Mouse (Mus musculus): ENCODE results near the gene Sell. TPM values are rescaled to one million over a fixed set of nuclear protein-coding genes. Genes with fewer than 3 reads are reported as not detected.
"Not testable (repeated sequence)": the region's sequence is repeated elsewhere in the genome, so short reads cannot be mapped to it uniquely, and the experiment has no call there.

The Sell gene
- polyA plus RNA-seq (2015; fragmentation: Nextera tagmentation; extraction: Ambion mirVana), result 2.9 and 3.4 TPM in 2 replicates

GRCm38 (mm10) chr1:164061925-164062324 lies at the start of gene Sell:
Sell (plus strand) TSS chr1:164061982.
- H3K9me3 ChIP-seq (ENCODE audit: low read length), result no peaks in the 10 kb centered on the region
- DNase-seq (ENCODE audit: low spot score), result no peak
- no peaks in the 10 kb centered on the region for H3K4me1 ChIP-seq (ENCODE audit: insufficient read depth, low read depth, low read length)
- no peak within 1 kb of the TSS for H3K9ac ChIP-seq (replicated peaks; ENCODE audit: low read depth)
- no peak for ATAC-seq
- H3K36me3 ChIP-seq (ENCODE audit: insufficient read depth, low read length), result no peaks in the 10 kb centered on the region
- H3K27ac ChIP-seq (ENCODE audit: low read length), result no peak within 1 kb of the TSS
- no peak within 1 kb of the TSS for H3K4me2 ChIP-seq (replicated peaks; ENCODE audit: low read depth, low read length)
- 74% methylated on average over 4 of the region's 4 CpGs for WGBS
- H3K4me3 ChIP-seq (ENCODE audit: low read depth, low read length), result no peak within 1 kb of the TSS
- no peaks in the 10 kb centered on the region for H3K27me3 ChIP-seq (replicated peaks; ENCODE audit: insufficient read depth, low read length)
- TF ChIP-seq CTCF (IDR thresholded peaks at IDR 0.05), result no peak
- TF ChIP-seq EP300 (IDR thresholded peaks at IDR 0.05), result no peak

DNA sequence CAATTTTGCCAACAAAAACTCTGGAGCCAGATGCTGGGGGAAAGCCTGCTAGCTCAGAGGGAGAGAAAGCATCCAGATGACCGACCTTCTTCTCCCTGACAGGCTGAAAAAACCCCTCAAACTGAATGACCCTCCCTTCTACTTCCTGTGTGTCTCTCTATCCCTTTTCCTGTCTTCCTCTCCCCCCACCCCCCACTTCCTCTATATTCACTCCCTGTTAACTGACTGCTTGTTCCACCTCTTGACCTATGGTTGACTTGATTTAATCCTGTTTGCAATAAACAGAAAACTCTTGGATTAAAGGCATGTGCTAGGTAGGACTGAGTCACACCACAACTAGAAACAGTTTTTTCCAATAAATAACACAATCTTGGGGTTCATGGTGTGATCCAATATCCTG lies 47.2 kb upstream of the Sell start:
- H3K36me3 ChIP-seq (ENCODE audit: insufficient read depth, low read length), result no peaks in the 10 kb centered on the region
- H3K4me2 ChIP-seq (replicated peaks; ENCODE audit: low read depth, low read length), result no peak overlapping the region
- no peaks in the 10 kb centered on the region for H3K27me3 ChIP-seq (replicated peaks; ENCODE audit: insufficient read depth, low read length)
- H3K4me3 ChIP-seq (ENCODE audit: low read depth, low read length), result no peak overlapping the region
- WGBS, result 33% methylated on average over 1 of the region's 1 CpGs
- ATAC-seq (no peak), DNase-seq (ENCODE audit: low spot score) (no peak)
- no peak overlapping the region for H3K9ac ChIP-seq (replicated peaks; ENCODE audit: low read depth)
- TF ChIP-seq CTCF (IDR thresholded peaks at IDR 0.05) (no peak), EP300 (IDR thresholded peaks at IDR 0.05) (no peak)
- no peaks in the 10 kb centered on the region for H3K4me1 ChIP-seq (ENCODE audit: insufficient read depth, low read depth, low read length)
- H3K9me3 ChIP-seq (ENCODE audit: low read length), result no peaks in the 10 kb centered on the region
- no peak overlapping the region for H3K27ac ChIP-seq (ENCODE audit: low read length)

DNA sequence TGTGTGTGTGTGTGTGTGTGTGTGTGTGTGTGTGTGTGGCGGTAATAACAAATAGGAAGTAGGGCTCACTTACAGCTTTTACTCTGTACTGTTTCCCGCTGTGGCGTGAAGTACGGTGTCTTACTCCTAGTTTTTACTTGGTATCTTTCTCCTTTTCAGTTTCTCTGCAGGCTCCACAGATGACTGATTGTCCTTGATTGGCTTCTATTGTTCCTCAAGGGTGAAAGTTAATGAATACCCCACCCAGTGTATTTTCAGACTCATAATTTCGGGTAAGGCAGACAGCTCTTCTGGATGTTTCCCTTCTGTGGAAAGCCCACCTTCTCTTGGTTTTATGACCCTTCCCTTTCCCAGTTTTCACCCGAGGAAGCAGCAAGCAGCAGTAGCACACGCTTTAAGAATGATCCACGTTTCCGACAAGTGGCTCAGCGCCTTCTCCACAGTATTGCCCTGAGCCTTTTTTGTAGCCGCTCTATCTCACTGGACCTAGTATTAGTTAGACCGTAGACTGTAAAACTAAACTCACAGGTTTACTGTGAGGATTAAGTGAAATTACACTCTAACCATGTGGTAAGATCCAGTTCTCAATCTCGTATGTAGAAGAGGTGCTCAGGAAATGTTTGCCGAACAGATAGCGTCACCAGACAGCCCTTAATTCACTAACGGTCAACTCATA lies 43.4 kb upstream of the Sell start:
- ATAC-seq (no peak), DNase-seq (ENCODE audit: low spot score) (no peak)
- Histone ChIP-seq H3K9me3 (ENCODE audit: low read length) (no peaks in the 10 kb centered on the region), H3K4me1 (ENCODE audit: insufficient read depth, low read depth, low read length) (no peaks in the 10 kb centered on the region), H3K4me3 (ENCODE audit: low read depth, low read length) (no peak overlapping the region), H3K36me3 (ENCODE audit: insufficient read depth, low read length) (no peaks in the 10 kb centered on the region), H3K4me2 (replicated peaks; ENCODE audit: low read depth, low read length) (no peak overlapping the region), H3K27ac (ENCODE audit: low read length) (no peak overlapping the region), H3K27me3 (replicated peaks; ENCODE audit: insufficient read depth, low read length) (no peaks in the 10 kb centered on the region), H3K9ac (replicated peaks; ENCODE audit: low read depth) (no peak overlapping the region)
- no peak for TF ChIP-seq CTCF (IDR thresholded peaks at IDR 0.05)
- no peak for TF ChIP-seq EP300 (IDR thresholded peaks at IDR 0.05)
- WGBS, result 76% methylated on average over 16 of the region's 16 CpGs

- ATAC-seq (no peak), DNase-seq (ENCODE audit: low spot score) (no peak)
- TF ChIP-seq CTCF (IDR thresholded peaks at IDR 0.05) (no peak), EP300 (IDR thresholded peaks at IDR 0.05) (no peak)
- H3K9me3 ChIP-seq (ENCODE audit: low read length), result no peaks in the 10 kb centered on the region
- 61% methylated on average over 6 of the region's 6 CpGs for WGBS
- no peak overlapping the region for H3K27ac ChIP-seq (ENCODE audit: low read length)
- H3K4me3 ChIP-seq (ENCODE audit: low read depth, low read length), result no peak overlapping the region
- no peak overlapping the region for H3K9ac ChIP-seq (replicated peaks; ENCODE audit: low read depth)
- H3K27me3 ChIP-seq (replicated peaks; ENCODE audit: insufficient read depth, low read length), result no peaks in the 10 kb centered on the region
- H3K36me3 ChIP-seq (ENCODE audit: insufficient read depth, low read length), result no peaks in the 10 kb centered on the region
- no peaks in the 10 kb centered on the region for H3K4me1 ChIP-seq (ENCODE audit: insufficient read depth, low read depth, low read length)
- H3K4me2 ChIP-seq (replicated peaks; ENCODE audit: low read depth, low read length), result no peak overlapping the region
Measured at GRCm38 (mm10) chr1:164019789-164020188, 42.0 kb upstream of the Sell start.

GRCm38 (mm10) chr1:164020746-164021145 lies 41.0 kb upstream of the Sell start:
- WGBS, result 89% methylated on average over 3 of the region's 3 CpGs

DNA sequence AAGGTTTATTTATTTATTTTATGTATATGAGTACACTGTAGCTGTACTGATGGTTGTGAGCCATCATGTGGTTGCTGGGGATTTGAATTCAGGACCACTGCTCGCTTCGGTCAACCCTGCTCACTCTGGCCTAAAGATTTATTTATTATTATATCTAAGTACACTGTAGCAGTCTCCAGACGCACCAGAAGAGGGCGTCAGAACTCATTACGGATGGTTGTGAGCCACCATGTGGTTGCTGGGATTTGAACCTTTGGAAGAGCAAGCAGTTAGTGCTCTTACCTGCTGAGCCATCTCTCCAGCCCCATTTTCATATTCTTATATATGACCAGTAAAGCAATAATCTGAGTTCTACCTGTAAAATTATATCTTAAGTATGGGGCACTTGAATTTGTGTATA lies 39.7 kb upstream of the Sell start:
- not testable (repeated sequence) for H3K36me3 ChIP-seq (ENCODE audit: insufficient read depth, low read length); H3K4me3 ChIP-seq (ENCODE audit: low read depth, low read length); H3K9ac ChIP-seq (replicated peaks; ENCODE audit: low read depth); H3K27ac ChIP-seq (ENCODE audit: low read length); H3K27me3 ChIP-seq (replicated peaks; ENCODE audit: insufficient read depth, low read length); H3K4me1 ChIP-seq (ENCODE audit: insufficient read depth, low read depth, low read length); H3K9me3 ChIP-seq (ENCODE audit: low read length); DNase-seq (ENCODE audit: low spot score); ATAC-seq; H3K4me2 ChIP-seq (replicated peaks; ENCODE audit: low read depth, low read length)
- WGBS, result 78% methylated on average over 5 of the region's 5 CpGs

More at GRCm38 (mm10) chr1:164020746-164021145, 41.0 kb upstream of the Sell start:
- not testable (repeated sequence) for DNase-seq (ENCODE audit: low spot score); H3K9me3 ChIP-seq (ENCODE audit: low read length); H3K4me2 ChIP-seq (replicated peaks; ENCODE audit: low read depth, low read length); H3K4me3 ChIP-seq (ENCODE audit: low read depth, low read length); H3K9ac ChIP-seq (replicated peaks; ENCODE audit: low read depth); H3K36me3 ChIP-seq (ENCODE audit: insufficient read depth, low read length); H3K27ac ChIP-seq (ENCODE audit: low read length); H3K27me3 ChIP-seq (replicated peaks; ENCODE audit: insufficient read depth, low read length); ATAC-seq; H3K4me1 ChIP-seq (ENCODE audit: insufficient read depth, low read depth, low read length)

DNA sequence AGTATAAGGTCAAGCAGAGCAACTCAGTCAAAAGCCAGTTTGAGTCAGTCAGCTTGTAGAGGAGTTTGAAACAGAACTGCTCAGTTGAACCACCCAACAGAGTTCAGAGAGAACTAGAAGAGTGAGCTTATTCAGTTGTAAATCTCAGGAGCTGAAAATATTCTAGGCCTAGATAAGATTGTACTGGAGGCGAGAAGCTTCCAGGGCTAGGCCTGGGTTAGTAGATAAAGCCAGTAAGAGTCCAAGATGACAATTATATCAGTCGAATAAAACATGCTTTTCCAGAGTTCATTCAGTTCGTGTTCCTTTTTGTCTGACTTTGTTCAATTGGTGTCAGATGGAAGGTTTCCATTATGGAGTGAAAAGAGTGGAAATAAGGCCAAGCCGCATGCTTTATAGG lies 36.1 kb upstream of the Sell start:
- no peak overlapping the region for H3K4me2 ChIP-seq (replicated peaks; ENCODE audit: low read depth, low read length)
- no peak for ATAC-seq
- DNase-seq (ENCODE audit: low spot score), result no peak

More for the DNA sequence above, 36.1 kb upstream of the Sell start:
- H3K36me3 ChIP-seq (ENCODE audit: insufficient read depth, low read length), result no peaks in the 10 kb centered on the region
- no peak overlapping the region for H3K9ac ChIP-seq (replicated peaks; ENCODE audit: low read depth)
- no peaks in the 10 kb centered on the region for H3K9me3 ChIP-seq (ENCODE audit: low read length)
- H3K27ac ChIP-seq (ENCODE audit: low read length), result no peak overlapping the region
- no peak overlapping the region for H3K4me3 ChIP-seq (ENCODE audit: low read depth, low read length)
- no peaks in the 10 kb centered on the region for H3K4me1 ChIP-seq (ENCODE audit: insufficient read depth, low read depth, low read length)
- no peaks in the 10 kb centered on the region for H3K27me3 ChIP-seq (replicated peaks; ENCODE audit: insufficient read depth, low read length)
- TF ChIP-seq EP300 (IDR thresholded peaks at IDR 0.05), result no peak
- 84% methylated on average over 4 of the region's 4 CpGs for WGBS
